Mouse (Mus musculus) olfactory bulb, adult 2 months (tissue): Measurements from ENCODE around the gene Atxn7l3.

ENCODE experiments used
- CTCF ChIP-seq: fragments of 200-500 bp; IDR thresholded peaks from 2 replicates; pipeline ENCODE4 v1.5.1; 2012; ENCODE audit warnings: low read depth, mild to moderate bottlenecking, low read length, moderate library complexity; ENCODE audit not compliant: insufficient read depth
- POLR2A ChIP-seq: fragments of 200-500 bp; IDR thresholded peaks from 2 replicates; pipeline ENCODE4 v1.6.1; 2012; ENCODE audit warnings: mild to moderate bottlenecking, low read depth, low read length, moderate library complexity; ENCODE audit not compliant: insufficient read depth

DNA sequence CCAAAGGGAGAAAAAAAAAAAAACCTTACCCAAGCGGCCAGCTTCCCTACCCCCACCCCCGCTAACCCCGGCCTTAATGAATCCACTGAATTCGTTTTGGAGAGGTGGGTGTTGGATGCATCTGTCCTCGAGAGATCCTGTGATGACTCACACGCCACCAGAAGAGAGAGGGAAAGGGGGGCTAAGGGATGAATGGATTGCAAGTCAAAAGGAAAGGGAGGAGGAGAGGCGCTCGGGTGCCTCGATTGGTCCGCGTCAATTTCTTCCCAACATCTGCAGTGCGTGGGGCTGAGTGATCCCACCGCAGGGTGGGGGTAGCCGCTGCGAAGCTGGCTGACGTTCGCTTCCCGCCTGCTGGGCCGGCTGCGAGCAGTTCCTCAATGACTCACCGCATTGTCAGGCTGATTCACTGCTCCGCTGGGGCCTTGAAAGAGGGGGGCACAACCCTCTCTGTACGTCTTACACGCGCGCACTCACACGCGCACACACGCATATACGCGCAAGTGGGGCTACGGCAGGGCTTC is 51.4 kb downstream of the Atxn7l3 start:
- TF ChIP-seq POLR2A: no peak
- no peak for TF ChIP-seq CTCF
